Mouse (Mus musculus) embryonic fibroblast, embryonic 13.5 days (primary cell): Measurements from ENCODE around the gene Slx1b.

Experiments
- CTCF ChIP-seq: IDR thresholded peaks from 2 replicates; pipeline ENCODE4 v1.5.1; 2011; ENCODE audit warnings: mild to moderate bottlenecking, control low read depth, low read length, moderate library complexity, borderline replicate concordance; ENCODE audit not compliant: insufficient read depth
- POLR2A ChIP-seq: IDR thresholded peaks from 2 replicates; pipeline ENCODE4 v1.6.1; 2011; ENCODE audit warnings: low read depth, mild to moderate bottlenecking, control low read depth, low read length, moderate library complexity

- TF ChIP-seq CTCF: no peak
- TF ChIP-seq POLR2A: no peak
Observed at GRCm38 (mm10) chr7:126659771-126660170, 35.8 kb downstream of the Slx1b start.
